Mouse (Mus musculus) erythroblast, adult 5-6 weeks (primary cell): ENCODE data around the gene Aox4. TPM values are rescaled to one million over a fixed set of nuclear protein-coding genes. Genes with fewer than 3 reads are reported as not detected.

Experiments used
- ATAC-seq: replicated peaks from 2 replicates; pipeline ENCODE4 v1.8.0; 2016; ENCODE audit warnings: moderate number of reproducible peaks, mild to moderate bottlenecking, moderate TSS enrichment, inconsistent platforms; ENCODE audit not compliant: poor library complexity, low FRiP score, severe bottlenecking
- total RNA-seq, 2 experiments: library from RNA; stranded (forward) in 1 of 2; stranded (reverse) in 1 of 2; fragments of 150-400 nt in 1 of 2; fragments of 200-764, 138-1000 nt in 1 of 2; gene quantifications; 2 replicates each; pipeline versions ENCODE4 v1.2.3 to v1.2.4; 2015 to 2017; ENCODE audit warnings: low replicate concordance in 2 of 2

Aox4 gene
- total RNA-seq, 2 experiments from 2014 or later: not detected

GRCm38 (mm10) chr1:58296278-58296677 lies 86.1 kb downstream of the Aox4 start:
- ATAC-seq: no peak

GRCm38 (mm10) chr1:58296821-58297220 lies 86.6 kb downstream of the Aox4 start:
- ATAC-seq: no peak

GRCm38 (mm10) chr1:58298347-58298746 lies 88.2 kb downstream of the Aox4 start:
- no peak for ATAC-seq

GRCm38 (mm10) chr1:58301073-58301472 lies 90.9 kb downstream of the Aox4 start:
- ATAC-seq: no peak

GRCm38 (mm10) chr1:58302015-58302414 lies 91.8 kb downstream of the Aox4 start:
- no peak for ATAC-seq

- ATAC-seq: no peak
Observed at GRCm38 (mm10) chr1:58303009-58303408, 92.8 kb downstream of the Aox4 start.

GRCm38 (mm10) chr1:58303726-58304125 lies 93.5 kb downstream of the Aox4 start:
- ATAC-seq: no peak

- no peak for ATAC-seq
Observed at GRCm38 (mm10) chr1:58304296-58304695, 94.1 kb downstream of the Aox4 start.

GRCm38 (mm10) chr1:58307181-58307580 lies 97.0 kb downstream of the Aox4 start:
- no peak for ATAC-seq

GRCm38 (mm10) chr1:58308594-58308993 lies 98.4 kb downstream of the Aox4 start:
- no peak for ATAC-seq

- ATAC-seq: no peak
Observed at GRCm38 (mm10) chr1:58309853-58310252, 99.7 kb downstream of the Aox4 start.

- ATAC-seq: no peak
Observed at GRCm38 (mm10) chr1:58311221-58311864, 101.1 kb downstream of the Aox4 start.

GRCm38 (mm10) chr1:58313173-58313572 lies 103.0 kb downstream of the Aox4 start:
- ATAC-seq: no peak

- ATAC-seq: no peak
Observed at GRCm38 (mm10) chr1:58315532-58315931, 105.3 kb downstream of the Aox4 start.

Other genes starting within 250 kb of the Aox4 start
- 12.7 and 16.7 TPM in 2 replicates for gene Sgo2a, start 214.4 kb upstream of the Aox4 start, total RNA-seq (2015; ENCODE audit: low replicate concordance)
- 19.4 and 19.6 TPM in 2 replicates for gene Sgo2a, start 214.4 kb upstream of the Aox4 start, total RNA-seq (2017; ENCODE audit: low replicate concordance)
- 0.77 and 5.0 TPM in 2 replicates for gene Kctd18, start 191.4 kb upstream of the Aox4 start, total RNA-seq (2015; ENCODE audit: low replicate concordance)
- 4.9 and 5.6 TPM in 2 replicates for gene Kctd18, start 191.4 kb upstream of the Aox4 start, total RNA-seq (2017; ENCODE audit: low replicate concordance)
- not detected in 2 replicates for gene Aox1, start 180.5 kb upstream of the Aox4 start, total RNA-seq (2015; ENCODE audit: low replicate concordance)
- gene Aox1, start 180.5 kb upstream of the Aox4 start, total RNA-seq (2017; ENCODE audit: low replicate concordance): 0.42 TPM in 1 of 2 replicates, not detected in the other
- gene Aox3, start 97.3 kb upstream of the Aox4 start, total RNA-seq (2015; ENCODE audit: low replicate concordance): not detected in 2 replicates
- gene Aox3, start 97.3 kb upstream of the Aox4 start, total RNA-seq (2017; ENCODE audit: low replicate concordance): not detected in 2 replicates
- gene Aox2, start 67.9 kb downstream of the Aox4 start, total RNA-seq (2015; ENCODE audit: low replicate concordance): not detected in 2 replicates
- gene Aox2, start 67.9 kb downstream of the Aox4 start, total RNA-seq (2017; ENCODE audit: low replicate concordance): not detected in 2 replicates
- gene Bzw1, start 182.5 kb downstream of the Aox4 start, total RNA-seq (2015; ENCODE audit: low replicate concordance): 53.8 and 57.5 TPM in 2 replicates
- 43.8 and 48.4 TPM in 2 replicates for gene Bzw1, start 182.5 kb downstream of the Aox4 start, total RNA-seq (2017; ENCODE audit: low replicate concordance)
- gene Clk1, start 213.7 kb downstream of the Aox4 start, total RNA-seq (2015; ENCODE audit: low replicate concordance): 1,350 and 1,470 TPM in 2 replicates
- gene Clk1, start 213.7 kb downstream of the Aox4 start, total RNA-seq (2017; ENCODE audit: low replicate concordance): 1,532 and 1,795 TPM in 2 replicates
- gene Nif3l1, start 234.8 kb downstream of the Aox4 start, total RNA-seq (2015; ENCODE audit: low replicate concordance): 0.77 and 13.4 TPM in 2 replicates
- 5.0 and 8.9 TPM in 2 replicates for gene Nif3l1, start 234.8 kb downstream of the Aox4 start, total RNA-seq (2017; ENCODE audit: low replicate concordance)
- 15.6 and 18.4 TPM in 2 replicates for gene Ppil3, start 235.1 kb downstream of the Aox4 start, total RNA-seq (2015; ENCODE audit: low replicate concordance)
- gene Ppil3, start 235.1 kb downstream of the Aox4 start, total RNA-seq (2017; ENCODE audit: low replicate concordance): 7.2 and 13.4 TPM in 2 replicates